Mouse (Mus musculus) ES-E14 (cell line): ENCODE data around the gene Il4ra. TPM values are rescaled to one million over a fixed set of nuclear protein-coding genes. Genes with fewer than 3 reads are reported as not detected.

Experiments
- DNase-seq: peaks from one replicate; pipeline ENCODE4 v3.0.0-alpha.2; 2013; ENCODE audit warnings: low read depth, low spot score
- H3K27ac ChIP-seq: 2 replicates; pipeline ENCODE4 v1.5.1; 2012; ENCODE audit warnings: low read depth, mild to moderate bottlenecking, low read length, moderate library complexity, mixed read lengths; ENCODE audit not compliant: poor library complexity, insufficient read depth, severe bottlenecking
- H3K36me3 ChIP-seq: 2 replicates; pipeline ENCODE4 v1.6.1; 2012; ENCODE audit warnings: mild to moderate bottlenecking, low read length, moderate library complexity, mixed read lengths; ENCODE audit not compliant: control insufficient read depth, poor library complexity, insufficient read depth, severe bottlenecking
- H3K4me1 ChIP-seq, 2 experiments: fragments of 150-350 bp in 1 of 2; sonication (generic) in 1 of 2; 2 replicates each; pipeline ENCODE4 v1.6.1; 2012; ENCODE audit warnings: low read length in 2 of 2, mild to moderate bottlenecking in 1 of 2, mixed read lengths in 1 of 2; ENCODE audit not compliant: control insufficient read depth in 2 of 2, insufficient read depth in 2 of 2, poor library complexity in 1 of 2
- H3K4me3 ChIP-seq, 2 experiments: fragments of 150-350 bp in 1 of 2; sonication (generic) in 1 of 2; 2 replicates each; pipeline ENCODE4 v1.5.1; 2012; ENCODE audit warnings: low read length in 2 of 2, low read depth in 1 of 2, mild to moderate bottlenecking in 1 of 2, mixed read lengths in 1 of 2; ENCODE audit not compliant: insufficient read depth in 1 of 2, poor library complexity in 1 of 2, severe bottlenecking in 1 of 2
- H3K9ac ChIP-seq: 2 replicates; pipeline ENCODE4 v1.6.1; 2012; ENCODE audit warnings: low read depth, mild to moderate bottlenecking, low read length, mixed read lengths; ENCODE audit not compliant: poor library complexity, insufficient read depth, severe bottlenecking
- H3K9me3 ChIP-seq: fragments of 150-350 bp; sonication (generic); 2 replicates; pipeline ENCODE4 v1.6.1; 2012; ENCODE audit warnings: low read depth, mild to moderate bottlenecking, low read length; ENCODE audit not compliant: control insufficient read depth, insufficient read depth
- CHD2 ChIP-seq: IDR thresholded peaks from 2 replicates; pipeline ENCODE4 v1.6.1; 2014; ENCODE audit warnings: mild to moderate bottlenecking, low read depth, low read length, inconsistent platforms
- HCFC1 ChIP-seq: IDR thresholded peaks from 2 replicates; pipeline ENCODE4 v1.6.1; 2012; ENCODE audit warnings: low read length, inconsistent platforms, borderline replicate concordance; ENCODE audit not compliant: insufficient read depth
- MAFK ChIP-seq: IDR thresholded peaks from 2 replicates; pipeline ENCODE4 v1.6.1; 2014; ENCODE audit warnings: mild to moderate bottlenecking, low read depth, low read length, inconsistent platforms; ENCODE audit not compliant: insufficient read depth
- ZC3H11A ChIP-seq: IDR thresholded peaks from 2 replicates; pipeline ENCODE4 v1.6.1; 2012; ENCODE audit warnings: low read depth, mild to moderate bottlenecking, inconsistent platforms, low read length, borderline replicate concordance
- ZNF384 ChIP-seq: IDR thresholded peaks from 2 replicates; pipeline ENCODE4 v1.6.1; 2012; ENCODE audit warnings: low read depth, low read length, inconsistent platforms
- in situ Hi-C, 2 experiments: fragments of 600-800 bp; cut with MboI; formaldehyde crosslinking; loops; one replicate each; pipeline ENCODE4 v1.15.1; 2025; ENCODE audit warnings: low sequenced_read_pairs in 2 of 2, inconsistent platforms in 1 of 2; ENCODE audit not compliant: unreplicated experiment in 2 of 2
- total RNA-seq: library from RNA; depleted of rRNA; stranded (reverse); fragments of 300-350 nt; gene quantifications from 2 replicates; pipeline ENCODE4 v1.2.3, GENCODE M21; 2012

The Il4ra gene
- total RNA-seq, 1 experiment: 3.4 TPM

GRCm38 (mm10) chr7:125552851-125553555 lies 1.1 kb downstream of the Il4ra start:
- Histone ChIP-seq H3K4me3 (no peak overlapping the region; a peak in 1 of 4 replicates), H3K27ac (no peak overlapping the region), H3K9ac (no peak overlapping the region), H3K9me3 (no peaks in the 10 kb centered on the region), H3K4me1 (no peaks in the 10 kb centered on the region), H3K36me3 (no peaks in the 10 kb centered on the region)
- in situ Hi-C loops: no loop called here
- DNase-seq: no peak
- no peak for TF ChIP-seq MAFK
- TF ChIP-seq HCFC1: no peak
- TF ChIP-seq ZNF384: no peak
- no peak for TF ChIP-seq ZC3H11A
- no peak for TF ChIP-seq CHD2

DNA sequence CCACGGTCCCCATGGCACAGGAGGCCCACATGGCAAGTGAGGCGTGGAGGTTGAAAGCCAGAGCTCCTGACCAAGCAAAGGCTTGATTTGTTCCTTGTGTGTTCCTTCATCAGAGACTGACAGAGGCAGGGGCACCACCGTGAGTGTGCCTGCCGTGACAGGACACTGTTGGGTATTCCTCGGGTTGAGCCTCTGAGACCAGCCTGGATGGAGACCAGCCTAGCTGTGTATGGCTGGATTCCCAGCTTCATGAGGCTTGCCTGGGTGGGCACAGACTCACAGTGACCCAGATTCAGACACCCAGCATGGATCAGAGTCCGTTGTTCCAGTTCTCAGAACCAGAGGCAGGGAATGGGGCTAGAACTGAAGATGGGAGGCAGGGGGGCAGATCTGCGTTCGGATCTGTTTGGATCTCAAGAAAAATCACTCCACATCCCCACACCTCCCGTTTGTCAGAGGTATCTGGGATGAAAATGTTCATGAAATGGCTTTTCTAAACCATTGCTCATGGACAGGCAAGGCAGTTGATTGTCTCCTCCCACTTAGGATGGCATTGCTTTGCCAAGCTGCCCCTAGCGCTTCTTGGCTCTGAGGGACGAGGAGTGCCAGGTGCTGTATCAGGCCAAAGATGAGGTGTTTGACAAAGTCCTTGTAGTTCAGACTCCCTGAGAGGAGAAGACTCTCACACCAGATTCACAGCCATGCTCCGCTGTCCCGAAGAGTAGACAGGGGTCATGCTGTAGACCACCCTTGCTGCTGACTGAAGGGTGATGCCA lies 1.9 kb downstream of the Il4ra start:
- no peaks in the 10 kb centered on the region for H3K4me1 ChIP-seq
- H3K9ac ChIP-seq: no peak overlapping the region
- no peak for DNase-seq
- no peak overlapping the region for H3K4me3 ChIP-seq
- in situ Hi-C loops: no loop called here
- H3K9me3 ChIP-seq: no peaks in the 10 kb centered on the region
- H3K36me3 ChIP-seq: no peaks in the 10 kb centered on the region
- no peak for TF ChIP-seq MAFK
- no peak for TF ChIP-seq CHD2
- no peak for TF ChIP-seq ZNF384
- no peak for TF ChIP-seq ZC3H11A
- TF ChIP-seq HCFC1: no peak
- H3K27ac ChIP-seq: no peak overlapping the region

GRCm38 (mm10) chr7:125554456-125555114 lies 2.7 kb downstream of the Il4ra start:
- in situ Hi-C loops: no loop called here
- H3K9ac ChIP-seq: no peak overlapping the region
- H3K4me3 ChIP-seq: no peak overlapping the region
- H3K9me3 ChIP-seq: no peaks in the 10 kb centered on the region
- no peak overlapping the region for H3K27ac ChIP-seq
- H3K4me1 ChIP-seq: no peaks in the 10 kb centered on the region
- no peaks in the 10 kb centered on the region for H3K36me3 ChIP-seq
- TF ChIP-seq ZC3H11A (no peak), HCFC1 (no peak), ZNF384 (no peak), MAFK (no peak), CHD2 (no peak)
- DNase-seq: no peak

- H3K9me3 ChIP-seq: no peaks in the 10 kb centered on the region
- H3K9ac ChIP-seq: no peak overlapping the region
- no peak for DNase-seq
- no peaks in the 10 kb centered on the region for H3K4me1 ChIP-seq
- TF ChIP-seq ZNF384 (no peak), ZC3H11A (no peak), MAFK (no peak), HCFC1 (no peak), CHD2 (no peak)
- no peaks in the 10 kb centered on the region for H3K36me3 ChIP-seq
- no peak overlapping the region for H3K4me3 ChIP-seq
- in situ Hi-C loops: no loop called here
- H3K27ac ChIP-seq: no peak overlapping the region
Observed at GRCm38 (mm10) chr7:125555351-125555872, 3.5 kb downstream of the Il4ra start.
